ENCODE assay signal across 21 mouse cellular contexts in genomic region chr14:9974402-9974801, GRCm38 (mm10).
A peak's percentile ranks its signal among the peaks of the same experiment; 100 is the strongest.
DNase-seq lines count a peak whose midpoint lies in the region; ATAC-seq lines count a peak whose summit lies in the region.
"Had no signal": no experiment of that assay in that cellular context is flagged by ENCODE, and none has a peak within 500 bp of the region (broad histone marks: within the 10 kb centered on the region; RNA-seq: fewer than 3 reads in every experiment).

No protein-coding gene starts in this region.

- DNase-seq in frontal cortex, postnatal 10 days (ENCODE audit: low spot score in 2 of 2) = no peak
- DNase-seq in neural tube, embryonic 11.5 days (ENCODE audit: low spot score) = no peak
- DNase-seq in neural tube, embryonic 10.5 days (ENCODE audit: extremely low spot score, low spot score) = no peak
- DNase-seq in embryo, embryonic 11 days = peak; percentile 22
- DNase-seq: adrenal gland, postnatal 25 days; cerebellum, adult 9-11 months; gastrocnemius, adult 2 months had no signal

- H3K36me3 ChIP-seq in neural tube, embryonic 11.5 days (ENCODE audit: control insufficient read depth, insufficient read depth, low read length) = no peaks in the 10 kb centered on the region
- H3K36me3 ChIP-seq in midbrain, embryonic 16.5 days (ENCODE audit: control insufficient read depth, insufficient read depth, low read length) = no peaks in the 10 kb centered on the region
- H3K36me3 ChIP-seq in heart, embryonic 11.5 days (ENCODE audit: control insufficient read depth, insufficient read depth, low read length) = no peaks in the 10 kb centered on the region
- H3K36me3 ChIP-seq: embryonic facial prominence, embryonic 13.5 days; heart, embryonic 15.5 days; limb, embryonic 13.5 days; liver, embryonic 15.5 days; stomach, embryonic 15.5 days had no signal

- no peaks in the 10 kb centered on the region for H3K9me3 ChIP-seq in neural tube, embryonic 11.5 days (ENCODE audit: control insufficient read depth, low read length)
- no peaks in the 10 kb centered on the region for H3K9me3 ChIP-seq in midbrain, embryonic 16.5 days (replicated peaks; ENCODE audit: control insufficient read depth, low read length, poor library complexity, severe bottlenecking)
- H3K9me3 ChIP-seq in heart, embryonic 11.5 days (replicated peaks; ENCODE audit: control insufficient read depth, low read length) = no peaks in the 10 kb centered on the region
- H3K9me3 ChIP-seq: embryonic facial prominence, embryonic 13.5 days; heart, embryonic 15.5 days; limb, embryonic 13.5 days; liver, embryonic 15.5 days; megakaryocyte, embryonic 14.5 days; stomach, embryonic 15.5 days had no signal

- H3K4me1 ChIP-seq in neural tube, embryonic 11.5 days (ENCODE audit: control insufficient read depth, insufficient read depth, low read length) = no peaks in the 10 kb centered on the region
- H3K4me1 ChIP-seq in midbrain, embryonic 16.5 days (ENCODE audit: control insufficient read depth, insufficient read depth, low read length) = 0 out of 2 replicates have a peak, but pooled peaks cover 2% of the 10 kb centered on the region
- H3K4me1 ChIP-seq in heart, embryonic 11.5 days (ENCODE audit: control insufficient read depth, insufficient read depth, low read length) = no peaks in the 10 kb centered on the region
- H3K4me1 ChIP-seq: embryonic facial prominence, embryonic 13.5 days; heart, embryonic 15.5 days; limb, embryonic 13.5 days; liver, embryonic 15.5 days; megakaryocyte, embryonic 14.5 days; stomach, embryonic 15.5 days had no signal

- H3K27ac ChIP-seq in neural tube, embryonic 11.5 days (ENCODE audit: low read depth, low read length) = no peak overlapping the region
- H3K27ac ChIP-seq in midbrain, embryonic 16.5 days (ENCODE audit: low read length) = no peak overlapping the region
- no peak overlapping the region for H3K27ac ChIP-seq in heart, embryonic 11.5 days (ENCODE audit: low read depth, low read length)
- H3K27ac ChIP-seq: embryonic facial prominence, embryonic 13.5 days; gastrocnemius, adult 2 months; heart, embryonic 15.5 days; kidney, postnatal 0 days; layer of hippocampus, adult 2 months; limb, embryonic 13.5 days; liver, embryonic 15.5 days; stomach, embryonic 15.5 days had no signal

- no peaks in the 10 kb centered on the region for H3K27me3 ChIP-seq in neural tube, embryonic 11.5 days (ENCODE audit: control insufficient read depth, insufficient read depth, low read length)
- H3K27me3 ChIP-seq in midbrain, embryonic 16.5 days (ENCODE audit: control insufficient read depth, insufficient read depth, low read depth, low read length) = no peaks in the 10 kb centered on the region
- H3K27me3 ChIP-seq in heart, embryonic 11.5 days (ENCODE audit: control insufficient read depth, insufficient read depth, low read length) = no peaks in the 10 kb centered on the region
- H3K27me3 ChIP-seq: embryonic facial prominence, embryonic 13.5 days; heart, embryonic 15.5 days; limb, embryonic 13.5 days; liver, embryonic 15.5 days; megakaryocyte, embryonic 14.5 days; Patski; stomach, embryonic 15.5 days had no signal

- H3K4me3 ChIP-seq in neural tube, embryonic 11.5 days (ENCODE audit: low read depth, low read length) = no peak overlapping the region
- H3K4me3 ChIP-seq in midbrain, embryonic 16.5 days (ENCODE audit: low read depth, low read length) = no peak overlapping the region
- H3K4me3 ChIP-seq in heart, embryonic 11.5 days (ENCODE audit: low read depth, low read length) = no peak overlapping the region
- H3K4me3 ChIP-seq: embryonic facial prominence, embryonic 13.5 days; gastrocnemius, adult 2 months; heart, embryonic 15.5 days; layer of hippocampus, adult 2 months; limb, embryonic 13.5 days; liver, embryonic 15.5 days; megakaryocyte, embryonic 14.5 days; stomach, embryonic 15.5 days had no signal

- WGBS in neural tube, embryonic 11.5 days = 75% methylated on average over 3 of the region's 3 CpGs
- 18% methylated on average over 3 of the region's 3 CpGs for WGBS in midbrain, embryonic 16.5 days
- WGBS in heart, embryonic 11.5 days (ENCODE audit: insufficient replicate concordance) = 60% methylated on average over 3 of the region's 3 CpGs

- H3K9ac ChIP-seq in neural tube, embryonic 11.5 days (ENCODE audit: low read length) = no peak overlapping the region
- H3K9ac ChIP-seq in midbrain, embryonic 16.5 days (ENCODE audit: low read depth, low read length) = no peak overlapping the region
- no peak overlapping the region for H3K9ac ChIP-seq in heart, embryonic 11.5 days (ENCODE audit: low read depth, low read length)
- H3K9ac ChIP-seq: embryonic facial prominence, embryonic 13.5 days; heart, embryonic 15.5 days; limb, embryonic 13.5 days; liver, embryonic 15.5 days; stomach, embryonic 15.5 days had no signal

- ATAC-seq in frontal cortex, adult (ENCODE audit: low TSS enrichment) = peak; percentile 79
- peak; percentile 50; the same call in 1 of the 2 replicates for ATAC-seq in neural tube, embryonic 11.5 days (ENCODE audit: insufficient read depth, low FRiP score, low TSS enrichment)
- 0 out of 2 replicates have a peak, but pooled peaks have one; percentile 58 for ATAC-seq in midbrain, embryonic 16.5 days
- no peak for ATAC-seq in heart, embryonic 11.5 days (replicated peaks; ENCODE audit: insufficient number of reproducible peaks, low FRiP score, low TSS enrichment)
- ATAC-seq: intestine, postnatal 0 days; lung, postnatal 0 days; Patski had no signal

- no peak overlapping the region for H3K4me2 ChIP-seq in neural tube, embryonic 11.5 days (ENCODE audit: low read depth)
- H3K4me2 ChIP-seq in midbrain, embryonic 16.5 days (ENCODE audit: low read length) = no peak overlapping the region
- H3K4me2 ChIP-seq in heart, embryonic 11.5 days = no peak overlapping the region
- H3K4me2 ChIP-seq: embryonic facial prominence, embryonic 13.5 days; heart, embryonic 15.5 days; limb, embryonic 13.5 days; liver, embryonic 15.5 days; stomach, embryonic 15.5 days had no signal
